Mouse (Mus musculus) megakaryocyte, embryonic 14.5 days (primary cell): ENCODE measurements at regions not wholly inside any gene's neighbourhood (a gene's known extent, or its start where the extent isn't known, plus 50 kb on each side); places are given as distances from the start of the nearest gene placed in this dataset.

Experiments
- FLI1 ChIP-seq: IDR thresholded peaks from 2 replicates; pipeline ENCODE4 v1.6.1; 2012; ENCODE audit warnings: low read length, inconsistent platforms, mixed read lengths
- GATA1 ChIP-seq: IDR thresholded peaks from 3 replicates; pipeline ENCODE4 v1.6.1; 2012; ENCODE audit warnings: mixed read lengths, low read length, inconsistent platforms, borderline replicate concordance

GRCm38 (mm10) chr10:97061961-97062360 lies 417.4 kb upstream of the Dcn start:
- TF ChIP-seq GATA1 (no peak), FLI1 (no peak)
